Mouse (Mus musculus): ENCODE results near the gene Col12a1.
"Not testable (repeated sequence)": the region's sequence is repeated elsewhere in the genome, so short reads cannot be mapped to it uniquely, and the experiment has no call there.

Gene Col12a1

DNA sequence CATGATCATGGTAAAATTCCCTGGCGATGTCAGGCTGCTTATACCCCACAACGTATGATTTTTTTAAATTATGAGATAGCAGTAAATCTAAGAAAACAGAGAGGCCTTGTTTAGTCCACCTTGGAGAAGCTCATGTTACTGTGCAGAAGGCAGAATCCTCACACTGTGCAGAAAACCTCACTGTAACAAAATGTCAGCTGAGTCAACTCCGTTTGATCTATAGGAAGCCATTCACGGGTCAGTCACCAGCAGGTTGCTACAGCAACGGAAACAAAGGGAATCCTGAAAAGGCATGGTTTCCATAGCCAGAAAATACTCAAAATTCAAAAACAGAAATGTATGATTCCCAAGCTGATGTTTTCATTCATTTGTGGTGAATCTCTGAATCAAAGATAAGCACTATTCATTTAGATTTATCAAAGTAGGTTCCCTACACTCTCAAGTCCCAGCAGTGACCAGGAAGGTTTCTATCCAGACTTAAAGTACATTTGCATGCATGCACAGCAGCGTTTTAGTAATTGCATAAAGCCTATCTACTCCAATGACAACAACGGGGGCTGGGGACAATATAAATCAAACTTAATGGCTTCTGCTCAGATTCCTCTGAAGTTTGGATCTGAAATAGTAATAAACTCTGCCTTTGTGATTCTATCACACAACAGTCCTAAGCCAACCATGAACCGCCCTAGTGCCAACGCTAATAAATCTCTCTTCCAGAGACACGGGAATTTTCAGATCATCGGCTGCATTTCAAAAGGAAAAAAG lies 28.7 kb downstream of the Col12a1 start:
- no peak for DNase-seq (ENCODE audit: low spot score in 2 of 2)

DNA sequence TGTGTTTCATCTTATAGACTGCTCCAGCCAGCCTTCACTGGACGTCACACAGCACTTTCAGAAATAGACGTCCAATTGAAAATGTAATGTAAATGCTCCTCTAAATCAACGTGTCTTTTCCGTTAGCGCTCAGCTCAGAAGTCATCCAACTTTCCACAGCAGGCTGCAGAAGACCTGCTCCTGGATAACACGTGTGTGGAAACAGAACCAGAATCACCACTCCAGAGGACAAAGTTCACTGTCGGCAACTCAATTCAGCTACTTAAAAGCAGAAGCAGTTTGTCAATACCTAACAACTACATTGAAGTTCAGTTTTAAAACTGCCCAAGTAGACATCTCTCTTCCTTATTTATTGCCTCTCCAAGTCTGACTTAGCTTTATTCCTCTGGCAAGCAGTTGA lies 29.3 kb downstream of the Col12a1 start:
- no peak for DNase-seq (ENCODE audit: low spot score in 2 of 2)

DNA sequence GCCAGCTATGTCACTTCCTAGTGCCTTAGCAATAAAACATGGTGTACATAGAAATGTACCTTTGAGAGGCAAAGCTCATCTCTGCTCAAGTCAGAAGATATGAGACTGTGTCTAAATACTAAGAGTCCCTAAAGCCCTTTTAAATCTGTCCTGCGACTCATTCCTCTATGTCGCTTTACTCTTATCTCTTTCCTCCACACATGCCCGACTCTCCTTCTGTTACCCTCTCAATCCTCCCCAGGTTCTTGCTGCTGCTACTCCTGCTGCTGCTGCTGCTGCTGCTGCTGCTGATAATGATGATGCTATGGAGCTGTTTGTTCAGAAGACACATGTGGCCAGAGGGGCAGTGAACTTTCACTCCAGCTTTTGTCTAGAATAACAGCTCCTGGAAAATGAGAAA lies 31.4 kb downstream of the Col12a1 start:
- DNase-seq (ENCODE audit: low spot score in 2 of 2), result no peak

DNA sequence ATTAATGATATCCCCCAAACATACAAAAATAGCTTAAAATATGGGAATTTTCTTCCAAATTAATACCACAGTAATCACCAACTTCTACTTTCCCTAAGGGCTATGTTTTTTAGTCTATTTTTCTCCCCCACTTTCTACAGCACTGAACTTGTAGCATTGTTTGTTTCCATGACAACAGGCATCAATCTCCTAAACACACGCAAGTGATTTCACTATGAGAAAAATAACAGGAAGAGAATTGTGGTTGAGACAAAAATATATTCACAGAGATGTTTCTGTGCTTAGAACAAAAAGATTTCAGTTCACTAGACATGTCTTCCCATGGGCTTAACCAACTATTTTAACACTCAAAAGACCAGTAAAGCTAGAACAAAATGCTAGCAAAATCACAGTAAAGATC lies 32.6 kb downstream of the Col12a1 start:
- DNase-seq (ENCODE audit: low spot score in 2 of 2), result no peak

DNA sequence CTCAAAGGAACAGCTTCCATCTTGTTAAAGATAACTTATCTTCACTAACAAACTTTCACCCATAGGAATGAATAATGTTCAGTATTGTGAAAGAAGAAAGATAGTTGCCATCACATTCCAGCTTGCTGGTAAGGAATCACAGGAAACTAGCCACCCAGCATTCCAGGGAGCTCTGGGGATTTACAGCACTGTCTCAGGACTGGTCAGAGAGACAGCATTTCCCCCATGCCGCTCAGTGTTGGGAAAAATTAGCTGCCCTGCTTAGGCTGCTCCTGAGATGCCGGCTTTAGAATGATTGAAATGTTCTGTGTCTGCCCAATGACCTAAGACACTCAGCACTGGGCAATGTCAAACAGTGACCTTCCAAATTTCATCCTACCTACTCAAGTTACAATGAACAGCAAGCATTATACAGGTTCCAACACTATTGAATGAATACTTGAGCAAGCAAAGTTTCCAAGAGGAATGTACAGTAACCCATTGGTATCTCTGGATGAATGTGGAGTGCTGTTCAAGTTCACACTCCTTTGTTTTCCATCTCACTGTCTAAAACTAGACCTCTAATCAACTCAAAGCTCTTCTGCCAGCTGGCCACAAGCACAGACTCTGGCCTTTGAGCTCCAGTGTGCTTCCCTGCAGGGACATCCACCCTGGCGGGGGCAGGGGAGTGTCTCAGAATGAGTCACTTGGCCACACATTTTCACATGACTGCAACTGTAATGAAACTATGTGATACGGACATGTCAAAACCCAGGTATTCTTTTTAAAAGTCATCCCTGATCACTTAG lies 38.0 kb downstream of the Col12a1 start:
- no peak for DNase-seq (ENCODE audit: low spot score in 2 of 2)

DNA sequence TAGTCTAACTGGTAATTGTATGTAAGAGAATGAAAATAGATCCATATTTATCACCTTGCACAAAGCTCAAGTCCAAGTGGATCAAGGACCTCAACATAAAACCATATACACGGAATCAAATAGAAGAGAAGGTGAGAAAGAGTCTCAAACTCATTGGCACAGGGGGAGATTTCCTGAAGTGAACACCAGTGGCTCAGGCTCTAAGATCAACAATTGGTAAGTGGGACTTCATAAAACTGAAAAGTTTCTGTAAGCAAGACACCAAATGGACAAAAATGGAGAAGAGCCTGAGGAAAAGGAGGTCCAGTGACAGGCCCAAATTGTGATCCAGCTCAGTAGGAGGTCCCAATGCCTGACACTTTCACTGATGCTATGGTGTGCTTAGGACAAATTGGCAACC lies 49.8 kb downstream of the Col12a1 start:
- DNase-seq (ENCODE audit: low spot score in 2 of 2), result not testable (repeated sequence)

DNA sequence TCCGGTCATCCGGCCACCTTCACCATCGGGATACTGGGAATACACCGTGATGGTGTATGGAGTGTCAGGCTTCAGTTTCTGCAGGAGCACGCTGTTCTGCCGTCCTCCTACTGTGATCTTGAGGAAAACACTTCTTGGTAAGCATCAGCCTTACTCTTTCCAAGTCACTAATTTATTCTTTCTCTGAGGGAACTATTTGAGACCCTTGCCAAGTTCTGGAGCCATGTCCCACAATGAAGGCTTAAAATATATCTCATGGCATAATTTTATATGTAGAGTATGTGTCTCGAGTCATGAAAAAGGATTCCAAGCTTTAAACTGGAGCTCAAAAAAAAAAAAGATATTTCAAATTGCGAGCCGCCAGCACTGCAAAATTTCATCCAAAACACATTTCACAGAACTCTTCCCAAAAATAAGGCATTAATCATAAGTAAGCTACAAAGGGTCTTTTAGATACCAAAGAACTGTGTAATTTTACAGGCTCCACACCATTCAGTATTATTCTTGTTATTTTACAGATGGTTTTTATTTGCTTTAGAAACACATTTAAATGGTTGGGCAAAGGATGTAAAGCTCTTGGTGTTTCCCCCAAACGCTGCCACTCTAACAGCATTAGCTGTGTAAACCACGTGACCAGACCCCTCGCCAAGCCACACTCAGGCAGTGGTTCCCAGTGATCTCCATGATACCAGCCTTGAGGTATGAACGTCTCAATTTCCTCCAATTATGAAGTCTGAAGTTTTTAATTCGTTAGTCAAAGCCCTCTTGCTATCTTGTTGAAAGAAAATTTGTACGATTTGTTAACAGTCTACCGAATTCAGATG lies 65.1 kb downstream of the Col12a1 start:
- no peak for DNase-seq (ENCODE audit: low spot score in 2 of 2)

DNA sequence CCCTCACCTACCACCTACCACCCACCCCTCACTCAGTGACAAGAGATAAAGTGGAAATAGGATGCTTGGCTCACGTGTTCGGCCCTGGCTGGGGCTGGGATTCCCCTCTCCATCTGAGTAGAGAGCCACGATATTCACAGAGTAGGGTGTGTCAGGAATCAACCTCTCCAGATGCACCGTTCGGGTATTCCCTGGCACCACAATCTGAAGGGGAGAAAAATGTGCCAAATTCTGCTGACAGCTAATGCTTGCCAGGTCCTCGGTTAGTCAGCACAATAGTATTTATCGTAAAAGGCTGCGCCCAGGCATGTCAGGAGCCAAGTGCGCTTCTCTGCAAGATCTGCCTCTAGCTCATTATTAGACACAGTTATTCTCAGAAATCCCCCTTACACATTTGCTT lies 70.0 kb downstream of the Col12a1 start:
- DNase-seq (ENCODE audit: low spot score in 2 of 2), result no peak

DNA sequence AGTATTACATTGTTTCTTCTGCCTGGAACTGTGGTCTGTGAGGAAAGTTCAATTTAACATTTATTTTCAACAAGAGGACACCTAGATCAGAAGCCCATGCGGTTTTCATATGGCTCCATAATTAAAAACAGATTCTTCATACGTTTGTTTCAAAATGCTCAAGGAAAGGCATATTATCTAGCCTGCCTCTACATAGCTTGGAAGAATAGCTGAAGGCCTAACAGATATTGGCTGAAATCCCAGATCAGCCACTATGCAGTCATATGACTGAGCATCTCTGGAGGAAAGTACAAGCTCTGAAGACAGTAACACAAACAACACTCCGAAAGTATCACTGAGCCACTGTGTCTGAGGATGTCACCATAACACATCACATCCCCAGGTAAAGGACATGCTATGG lies 72.9 kb downstream of the Col12a1 start:
- no peak for DNase-seq (ENCODE audit: low spot score in 2 of 2)

DNA sequence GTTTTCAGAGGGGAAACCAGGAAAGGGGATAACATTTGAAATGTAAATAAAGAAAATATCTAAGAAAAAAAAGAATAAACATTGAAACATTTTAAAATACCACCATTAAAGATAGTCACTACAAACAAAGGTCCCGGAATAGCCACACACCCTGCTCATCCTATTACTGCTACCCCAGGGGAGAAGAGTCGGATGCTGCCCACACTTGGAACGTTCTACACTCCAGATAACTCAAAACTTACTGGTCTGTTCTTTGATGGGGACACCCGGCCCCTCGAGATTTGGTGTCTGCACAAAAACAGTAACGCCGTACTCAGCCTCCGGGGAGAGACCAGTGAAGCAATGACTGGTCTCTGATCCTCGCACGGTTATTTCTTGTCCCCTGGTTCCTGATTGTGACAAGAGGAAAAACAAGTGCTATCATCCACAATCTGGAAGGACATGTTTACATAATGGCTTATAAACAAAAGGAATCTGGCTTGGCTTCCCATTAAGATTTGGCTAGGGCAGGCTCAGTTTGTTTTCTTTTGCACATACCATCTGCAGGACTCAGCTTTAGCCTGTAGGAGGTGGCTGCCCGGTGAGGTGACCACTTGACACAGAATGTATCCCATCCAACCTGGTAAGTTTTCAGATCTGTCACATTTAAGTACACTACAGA lies 79.1 kb downstream of the Col12a1 start:
- DNase-seq (ENCODE audit: low spot score in 2 of 2), result no peak

DNA sequence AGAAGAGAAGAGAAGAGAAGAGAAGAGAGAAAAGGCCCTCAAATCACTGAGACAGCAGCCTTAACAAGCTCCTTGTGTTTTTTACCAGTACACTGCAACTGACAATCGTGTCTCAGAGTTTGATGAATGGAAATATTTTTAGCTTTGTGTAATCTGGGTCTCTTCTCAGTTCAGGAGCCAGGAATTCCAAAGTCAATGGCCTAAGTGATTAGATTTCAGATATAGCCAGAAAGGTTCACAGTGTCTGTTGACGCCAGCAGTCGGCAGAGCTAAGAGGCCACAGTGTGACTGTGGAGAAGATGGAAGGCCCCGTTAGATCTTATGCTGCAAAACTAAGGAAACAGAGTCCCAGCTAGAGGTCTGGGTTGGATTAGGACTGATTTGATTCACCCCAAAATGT lies 80.8 kb downstream of the Col12a1 start:
- no peak for DNase-seq (ENCODE audit: low spot score in 2 of 2)

DNA sequence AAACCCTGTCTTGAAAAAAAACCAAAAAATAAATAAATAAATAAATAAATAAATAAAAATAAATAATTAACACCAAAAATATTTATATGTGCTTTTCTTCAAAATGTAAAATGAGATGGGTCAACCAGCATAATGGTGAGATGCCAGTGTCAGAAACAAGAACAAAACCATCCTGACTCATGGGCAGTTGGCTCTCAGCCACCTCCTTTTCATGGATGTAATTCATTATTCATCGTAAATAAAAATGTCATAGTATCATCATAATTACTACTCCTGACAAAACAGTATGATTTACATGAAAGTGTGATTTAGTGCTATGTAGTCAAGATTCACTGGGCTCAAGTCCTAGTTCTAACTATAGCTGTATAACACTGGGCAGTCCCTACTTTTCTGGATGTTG lies 84.6 kb downstream of the Col12a1 start:
- no peak for DNase-seq (ENCODE audit: low spot score in 2 of 2)

DNA sequence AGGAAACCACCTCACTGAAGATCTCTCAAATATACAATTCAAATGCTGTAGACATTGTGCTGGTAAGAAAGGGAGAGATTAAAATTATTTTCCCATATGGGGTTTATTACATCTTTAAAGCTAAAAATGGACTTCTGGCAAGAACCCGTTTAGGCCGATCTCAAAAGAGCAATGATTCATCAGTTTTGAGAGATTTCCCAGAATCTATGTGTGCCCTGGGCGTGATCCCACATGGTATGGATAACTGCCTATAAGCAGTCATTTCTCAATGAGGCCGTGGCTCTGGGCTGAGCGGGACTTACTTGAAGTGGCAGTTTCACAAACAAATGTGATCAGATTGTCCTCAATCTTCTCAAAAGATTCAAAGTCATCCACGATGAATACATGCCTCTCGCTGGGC lies 87.4 kb downstream of the Col12a1 start:
- no peak for DNase-seq (ENCODE audit: low spot score in 2 of 2)

DNA sequence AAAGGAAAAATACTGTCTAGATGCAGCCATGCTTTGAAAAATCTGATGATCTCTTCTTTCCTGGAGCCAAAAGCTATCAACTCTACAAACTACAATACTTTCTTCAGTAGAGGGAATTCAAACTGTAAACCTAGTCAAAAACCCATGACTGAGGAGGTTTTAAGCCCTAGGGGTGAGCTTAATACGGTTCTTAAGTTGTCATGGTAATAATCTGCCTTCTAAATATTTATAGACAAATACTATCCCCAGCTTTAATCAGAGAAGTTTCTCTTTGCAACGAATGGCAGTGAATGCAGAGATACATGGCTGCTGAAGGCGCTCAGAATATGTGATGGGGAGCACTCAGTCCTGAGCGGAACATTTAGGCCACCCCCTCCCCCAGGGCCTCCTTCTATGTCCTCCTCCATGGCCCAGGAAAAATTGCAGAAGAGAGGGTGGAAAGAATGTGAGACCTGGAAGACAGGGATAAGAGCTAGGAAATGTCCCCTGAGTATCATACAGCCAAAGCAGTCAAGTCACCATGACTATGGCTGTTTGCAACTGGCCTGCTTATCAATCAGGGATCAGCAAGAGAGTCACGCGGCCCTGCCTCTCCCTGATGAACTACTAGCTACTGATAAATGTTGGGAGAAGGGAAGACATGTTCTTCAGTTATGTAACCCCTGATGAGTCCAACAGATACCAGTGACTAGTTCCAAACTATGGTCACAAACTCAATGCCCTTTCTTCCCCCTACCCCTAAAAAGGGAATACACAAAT lies 99.6 kb downstream of the Col12a1 start:
- DNase-seq (ENCODE audit: low spot score in 2 of 2), result no peak

DNA sequence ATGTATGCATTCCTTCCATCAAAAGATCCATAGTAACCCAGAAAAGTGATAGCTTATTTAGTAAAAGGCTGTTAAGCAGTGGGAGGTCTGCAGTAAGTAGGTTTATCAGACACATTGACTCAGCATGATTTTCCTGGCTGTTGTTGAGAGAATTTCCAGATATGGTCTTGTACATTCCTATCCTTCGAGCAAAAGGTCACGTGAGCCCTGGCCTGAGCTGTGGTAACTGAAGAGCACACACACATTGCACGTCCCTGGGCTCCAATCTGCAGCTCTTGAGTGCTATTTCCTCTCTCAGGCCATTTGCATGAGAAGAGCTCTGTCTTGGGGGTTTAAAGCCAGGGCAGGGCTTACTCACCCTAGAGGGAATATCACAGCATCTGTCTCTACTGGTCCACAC lies 101.3 kb downstream of the Col12a1 start:
- no peak for DNase-seq (ENCODE audit: low spot score in 2 of 2)

DNA sequence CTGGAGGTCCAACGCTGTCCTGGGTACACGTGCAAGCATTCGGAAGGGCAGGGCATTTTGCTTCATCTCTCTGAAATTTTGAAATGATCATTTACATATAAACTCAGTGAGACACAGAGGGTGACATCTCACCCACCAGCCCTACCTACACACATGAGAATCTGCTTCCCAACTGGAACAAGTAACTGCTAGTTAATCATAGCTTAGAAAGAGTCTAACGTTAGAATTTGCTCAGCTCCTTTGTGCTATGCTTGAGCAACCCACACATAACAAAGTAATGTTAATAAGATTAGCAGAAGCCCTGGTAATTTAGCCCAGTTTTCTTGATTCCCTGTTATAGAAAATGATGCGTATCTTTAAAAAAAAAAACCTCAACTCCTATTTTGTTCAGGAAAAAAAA lies 102.6 kb downstream of the Col12a1 start:
- DNase-seq (ENCODE audit: low spot score in 2 of 2), result no peak

DNA sequence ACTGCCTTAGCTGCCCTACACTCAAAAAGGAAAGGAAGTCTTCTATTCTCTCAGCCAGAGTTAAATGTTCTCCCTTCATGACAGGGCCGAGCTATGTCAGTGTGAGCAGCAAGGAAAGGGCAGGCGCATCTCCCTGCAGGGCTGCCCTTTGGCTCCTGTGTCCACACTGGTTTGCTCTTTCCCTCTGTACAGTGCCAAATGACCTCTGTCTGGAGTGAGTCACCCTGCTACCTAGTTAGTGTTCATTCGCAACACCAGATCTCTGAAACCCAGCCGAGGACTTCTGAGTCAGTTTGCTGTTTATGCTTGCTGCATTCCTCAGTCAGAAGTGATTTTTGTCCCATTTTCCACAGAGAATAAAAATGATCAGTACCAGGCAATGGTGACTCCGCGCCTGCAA lies 108.3 kb downstream of the Col12a1 start:
- DNase-seq (ENCODE audit: low spot score in 2 of 2), result no peak

DNA sequence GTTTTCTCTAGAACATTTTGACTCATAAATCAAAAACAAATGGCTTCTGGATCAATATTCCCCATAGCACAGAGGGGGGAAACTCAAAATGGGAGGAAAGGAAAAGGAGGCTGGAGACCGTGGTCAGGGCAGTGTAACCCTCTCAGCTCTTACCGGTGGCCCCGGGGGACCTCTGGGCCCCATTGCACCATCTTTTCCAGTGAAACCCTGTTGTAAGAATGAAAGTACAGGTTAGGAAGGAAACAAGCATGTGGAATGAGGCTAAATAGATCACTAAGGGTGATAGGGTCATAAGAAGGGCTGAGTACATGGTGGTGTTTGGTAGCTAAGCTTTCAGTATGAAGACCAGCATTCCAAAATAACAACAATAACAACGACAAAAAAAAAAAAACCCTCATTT lies 109.0 kb downstream of the Col12a1 start:
- no peak for DNase-seq (ENCODE audit: low spot score in 2 of 2)

DNA sequence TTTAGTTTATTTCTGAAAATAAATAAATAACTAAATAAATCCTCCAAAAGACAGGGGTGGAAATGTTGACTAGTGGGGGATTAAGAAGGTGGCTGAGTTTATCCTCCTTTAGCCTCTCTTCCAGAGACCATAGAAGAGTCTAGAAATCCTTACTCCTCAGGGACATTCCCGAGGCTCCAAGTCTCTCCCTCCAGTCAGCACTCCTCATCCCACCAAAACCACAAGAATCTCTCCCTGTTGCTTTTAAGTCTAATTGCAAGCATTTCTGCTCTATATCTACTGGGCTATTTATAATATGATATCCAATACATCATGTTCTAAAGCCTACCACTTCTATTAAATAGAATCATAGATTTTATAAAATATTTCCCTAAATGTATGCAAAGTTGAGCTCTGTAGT lies 109.8 kb downstream of the Col12a1 start:
- no peak for DNase-seq (ENCODE audit: low spot score in 2 of 2)

DNA sequence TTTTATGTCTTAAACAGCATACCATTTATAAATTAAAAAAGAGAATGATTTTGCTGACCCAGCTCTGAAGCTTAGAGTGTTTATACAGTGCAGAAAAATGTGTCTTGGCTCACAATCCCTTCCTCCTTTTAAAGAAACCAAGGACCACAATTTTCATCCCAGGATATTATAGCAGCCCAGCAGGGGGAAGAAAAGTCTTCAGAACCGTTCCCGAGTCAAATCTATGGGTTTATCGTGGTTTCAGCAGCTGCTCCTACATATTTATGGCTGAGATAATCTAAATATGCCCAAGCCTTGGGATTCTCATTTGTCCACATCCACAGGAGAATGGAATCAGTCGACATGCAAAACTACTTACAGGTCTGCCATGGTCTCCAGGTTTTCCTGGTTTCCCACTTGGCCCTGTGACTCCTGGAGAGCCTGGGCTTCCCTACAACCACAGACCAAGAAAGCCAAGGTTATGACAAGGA lies 110.5 kb downstream of the Col12a1 start:
- no peak for DNase-seq (ENCODE audit: low spot score in 2 of 2)

DNA sequence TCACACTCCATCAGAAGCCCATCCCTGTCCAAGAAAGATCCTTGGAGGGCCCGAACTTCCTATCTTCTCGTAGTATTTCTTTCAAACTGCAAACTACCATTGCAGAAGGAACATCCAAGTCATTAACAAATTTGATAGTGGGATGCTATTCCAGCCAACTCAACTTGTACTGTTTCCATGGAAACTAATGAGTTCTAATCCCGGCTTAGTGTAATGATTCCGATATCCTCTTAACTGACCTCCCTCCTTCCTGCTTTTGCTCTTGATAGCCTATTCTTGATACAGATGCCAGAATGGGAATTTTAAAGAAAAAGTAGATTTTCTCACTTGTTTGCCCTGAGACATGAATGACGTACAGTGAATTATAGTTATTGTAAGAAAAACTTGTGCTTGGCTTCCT lies 112.5 kb downstream of the Col12a1 start:
- DNase-seq (ENCODE audit: low spot score in 2 of 2), result no peak

Measured in spleen, postnatal 10 days (tissue).